Mouse (Mus musculus) kidney, postnatal 14 days (tissue): ENCODE measurements around the gene Zfp365.

Source experiments
- DNase-seq: peaks from one replicate; pipeline ENCODE4 v3.0.0; 2022; ENCODE audit warnings: mixed read lengths

Zfp365 gene

GRCm38 (mm10) chr10:67901179-67901578 is 11.3 kb downstream of the Zfp365 start:
- no peak for DNase-seq

- no peak for DNase-seq
Measured at GRCm38 (mm10) chr10:67898949-67899675, 13.3 kb downstream of the Zfp365 start.

GRCm38 (mm10) chr10:67898355-67898935 is 14.0 kb downstream of the Zfp365 start:
- no peak for DNase-seq

GRCm38 (mm10) chr10:67897281-67897680 is 15.2 kb downstream of the Zfp365 start:
- no peak for DNase-seq

- DNase-seq: no peak
Measured at GRCm38 (mm10) chr10:67894683-67895082, 17.8 kb downstream of the Zfp365 start.

- no peak for DNase-seq
Measured at GRCm38 (mm10) chr10:67894059-67894458, 18.4 kb downstream of the Zfp365 start.

GRCm38 (mm10) chr10:67893226-67893625 is 19.2 kb downstream of the Zfp365 start:
- no peak for DNase-seq

GRCm38 (mm10) chr10:67891126-67891525 is 21.3 kb downstream of the Zfp365 start:
- DNase-seq: no peak

GRCm38 (mm10) chr10:67887971-67888370 is 24.5 kb downstream of the Zfp365 start:
- DNase-seq: no peak

GRCm38 (mm10) chr10:67880692-67881091 is 31.8 kb downstream of the Zfp365 start:
- no peak for DNase-seq

GRCm38 (mm10) chr10:67871811-67872210 is 40.7 kb downstream of the Zfp365 start:
- DNase-seq: peak; percentile 70

GRCm38 (mm10) chr10:67868234-67868633 is 44.2 kb downstream of the Zfp365 start:
- no peak for DNase-seq

- DNase-seq: no peak
Measured at GRCm38 (mm10) chr10:67865841-67866240, 46.6 kb downstream of the Zfp365 start.

GRCm38 (mm10) chr10:67865063-67865462 is 47.4 kb downstream of the Zfp365 start:
- no peak for DNase-seq

GRCm38 (mm10) chr10:67862331-67862730 is 50.1 kb downstream of the Zfp365 start:
- peak; percentile 37 for DNase-seq

GRCm38 (mm10) chr10:67858878-67859277 is 53.6 kb downstream of the Zfp365 start:
- peak; percentile 80 for DNase-seq

- no peak for DNase-seq
Measured at GRCm38 (mm10) chr10:67857561-67857906, 54.9 kb downstream of the Zfp365 start.

- no peak for DNase-seq
Measured at GRCm38 (mm10) chr10:67856791-67857560, 55.5 kb downstream of the Zfp365 start.

- DNase-seq: no peak
Measured at GRCm38 (mm10) chr10:67855760-67856159, 56.7 kb downstream of the Zfp365 start.

GRCm38 (mm10) chr10:67852411-67852810 is 60.1 kb downstream of the Zfp365 start:
- DNase-seq: no peak

- no peak for DNase-seq
Measured at GRCm38 (mm10) chr10:67851079-67851478, 61.4 kb downstream of the Zfp365 start.

- no peak for DNase-seq
Measured at GRCm38 (mm10) chr10:67846016-67846650, 66.3 kb downstream of the Zfp365 start.

- DNase-seq: no peak
Measured at GRCm38 (mm10) chr10:67841596-67841995, 70.9 kb downstream of the Zfp365 start.
